Mouse (Mus musculus) right cerebral cortex, postnatal 4 days (tissue): ENCODE measurements around the gene Aph1c.
"Not testable (repeated sequence)": the region's sequence is repeated elsewhere in the genome, so short reads cannot be mapped to it uniquely, and the experiment has no call there.

Experiments used
- DNase-seq: peaks from one replicate; pipeline ENCODE4 v3.0.0-alpha.2; 2022

Aph1c gene

GRCm38 (mm10) chr9:66834318-66835096 lies at the start of gene Aph1c:
TSS of gene Aph1c (minus strand) at chr9:66834726.
- peak; percentile 95 for DNase-seq

- DNase-seq: no peak
Measured at GRCm38 (mm10) chr9:66883500-66883899, 49.0 kb upstream of the Aph1c start.

GRCm38 (mm10) chr9:66882406-66882821 lies 47.9 kb upstream of the Aph1c start:
- no peak for DNase-seq

- no peak for DNase-seq
Measured at GRCm38 (mm10) chr9:66881858-66882257, 47.3 kb upstream of the Aph1c start.

- no peak for DNase-seq
Measured at GRCm38 (mm10) chr9:66880752-66881151, 46.2 kb upstream of the Aph1c start.

- DNase-seq: no peak
Measured at GRCm38 (mm10) chr9:66879486-66879885, 45.0 kb upstream of the Aph1c start.

GRCm38 (mm10) chr9:66878899-66879298 lies 44.4 kb upstream of the Aph1c start:
- no peak for DNase-seq

- no peak for DNase-seq
Measured at GRCm38 (mm10) chr9:66876577-66876976, 42.1 kb upstream of the Aph1c start.

- DNase-seq: no peak
Measured at GRCm38 (mm10) chr9:66874297-66874696, 39.8 kb upstream of the Aph1c start.

GRCm38 (mm10) chr9:66873531-66873930 lies 39.0 kb upstream of the Aph1c start:
- no peak for DNase-seq

GRCm38 (mm10) chr9:66873009-66873408 lies 38.5 kb upstream of the Aph1c start:
- not testable (repeated sequence) for DNase-seq

- DNase-seq: no peak
Measured at GRCm38 (mm10) chr9:66872015-66872727, 37.6 kb upstream of the Aph1c start.

GRCm38 (mm10) chr9:66864708-66865107 lies 30.2 kb upstream of the Aph1c start:
- DNase-seq: no peak

GRCm38 (mm10) chr9:66863456-66863855 lies 28.9 kb upstream of the Aph1c start:
- DNase-seq: no peak

- no peak for DNase-seq
Measured at GRCm38 (mm10) chr9:66862202-66862601, 27.7 kb upstream of the Aph1c start.

- no peak for DNase-seq
Measured at GRCm38 (mm10) chr9:66861104-66861767, 26.7 kb upstream of the Aph1c start.

- no peak for DNase-seq
Measured at GRCm38 (mm10) chr9:66859523-66859922, 25.0 kb upstream of the Aph1c start.

GRCm38 (mm10) chr9:66855865-66856264 lies 21.3 kb upstream of the Aph1c start:
- no peak for DNase-seq

GRCm38 (mm10) chr9:66852592-66852991 lies 18.1 kb upstream of the Aph1c start:
- DNase-seq: no peak

GRCm38 (mm10) chr9:66850966-66851365 lies 16.4 kb upstream of the Aph1c start:
- no peak for DNase-seq

- no peak for DNase-seq
Measured at GRCm38 (mm10) chr9:66846822-66847221, 12.3 kb upstream of the Aph1c start.

- DNase-seq: no peak
Measured at GRCm38 (mm10) chr9:66835097-66835480, 563 bp upstream of the Aph1c start.

- peak; percentile 5 for DNase-seq
Measured at GRCm38 (mm10) chr9:66833851-66834250, 675 bp downstream of the Aph1c start.
